Mouse (Mus musculus): Measurements from ENCODE around the gene Gm10273. TPM values are rescaled to one million over a fixed set of nuclear protein-coding genes. Genes with fewer than 3 reads are reported as not detected.

Gm10273 gene
- polyA plus RNA-seq (2017; shearing (Covaris generic)) = 100 to 1,000 TPM; 104 to 106 TPM

DNA sequence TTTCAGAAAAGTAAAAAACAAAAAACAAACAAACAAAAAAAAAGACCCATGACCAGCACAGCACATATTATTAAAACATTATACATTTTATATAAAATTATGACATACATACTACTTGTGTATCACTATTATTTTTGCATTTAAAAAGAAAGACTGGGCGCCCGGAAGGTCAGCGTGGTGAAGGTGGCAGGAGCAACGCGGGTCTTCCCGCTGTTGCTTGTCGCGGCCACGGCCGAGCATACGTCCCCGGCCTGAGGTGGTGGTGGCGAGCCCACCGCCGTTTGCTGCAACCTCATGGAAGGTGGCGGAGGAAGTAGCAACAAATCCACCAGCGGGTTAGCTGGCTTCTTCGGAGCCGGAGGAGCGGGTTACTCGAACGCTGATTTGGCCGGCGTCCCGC is at the start of gene Gm10273:
TSS of gene Gm10273 (plus strand) at position 172 of the 400 bp plus-strand sequence.

GRCm38 (mm10) chr10:59402899-59403792 is 7.7 kb downstream of the Gm10273 start, which contains the start of gene Pla2g12b:
Pla2g12b (plus strand) TSS chr10:59403660.

GRCm38 (mm10) chr10:59441735-59442134 is 46.3 kb downstream of the Gm10273 start, which contains the start of gene Oit3:
Oit3 (minus strand) TSS chr10:59441778.

Other genes with a start within 250 kb of the Gm10273 start
- gene Sept10, start 173.8 kb upstream of the Gm10273 start, polyA plus RNA-seq (2017; shearing (Covaris generic)) = 1 to 10 TPM in 1 of 2 experiments, under 1 TPM in 1; 0.33 to 1.2 TPM
- gene Sowahc, start 173.7 kb upstream of the Gm10273 start, polyA plus RNA-seq (2017; shearing (Covaris generic)) = under 1 TPM; 0.21 to 0.82 TPM
- gene P4ha1, start 72.3 kb upstream of the Gm10273 start, polyA plus RNA-seq (2017; shearing (Covaris generic)) = 10 to 100 TPM; 27.2 to 88.8 TPM
- gene Pla2g12b, start 8.0 kb downstream of the Gm10273 start, polyA plus RNA-seq (2017; shearing (Covaris generic)) = not detected
- gene Oit3, start 46.1 kb downstream of the Gm10273 start, polyA plus RNA-seq (2017; shearing (Covaris generic)) = 1 to 10 TPM; 1.0 to 1.4 TPM
- gene Gm10322, start 220.4 kb downstream of the Gm10273 start, polyA plus RNA-seq (2017; shearing (Covaris generic)) = under 1 TPM in 1 of 2 experiments, not detected in 1; 0.77 TPM
- 10 to 100 TPM; 15.6 to 21.5 TPM for gene Mcu, start 221.1 kb downstream of the Gm10273 start, polyA plus RNA-seq (2017; shearing (Covaris generic))

All from activated CD4-positive, CD25-positive, alpha-beta regulatory T cell (primary cell).